Mouse (Mus musculus): ENCODE data around the gene 0610030E20Rik. TPM values are rescaled to one million over a fixed set of nuclear protein-coding genes. Genes with fewer than 3 reads are reported as not detected.

0610030E20Rik gene
- polyA plus RNA-seq, 1 experiment from 2014 or later, result 18.8 TPM

GRCm38 (mm10) chr6:72362132-72363028 is 15.3 kb downstream of the 0610030E20Rik start:
- H3K4me1 ChIP-seq (replicated peaks), result peaks cover 32% of the 10 kb centered on the region
- peak; percentile 99 for ATAC-seq (ENCODE audit: low FRiP score, low read depth)
- H3K36me3 ChIP-seq, result peaks cover 23% of the 10 kb centered on the region
- peak overlapping the region; percentile 74 for H3K4me3 ChIP-seq
- peak overlapping the region; percentile 68 for H3K9ac ChIP-seq
- peak overlapping the region; percentile 92 for H3K4me2 ChIP-seq
- H3K27ac ChIP-seq (replicated peaks), result peak overlapping the region; percentile 90
- 0 out of 2 replicates have a peak, but pooled peaks cover 2% of the 10 kb centered on the region for H3K27me3 ChIP-seq
- 1% methylated on average over 42 of the region's 42 CpGs for WGBS
- no peaks in the 10 kb centered on the region for H3K9me3 ChIP-seq

- H3K27ac ChIP-seq (replicated peaks), result no peak overlapping the region
- 0 out of 2 replicates have a peak, but pooled peaks cover 2% of the 10 kb centered on the region for H3K27me3 ChIP-seq
- H3K4me1 ChIP-seq (replicated peaks), result peaks cover 28% of the 10 kb centered on the region
- no peak for ATAC-seq (ENCODE audit: low FRiP score, low read depth)
- peaks cover 15% of the 10 kb centered on the region for H3K36me3 ChIP-seq
- H3K9me3 ChIP-seq, result no peaks in the 10 kb centered on the region
- no peak overlapping the region for H3K4me3 ChIP-seq
- no peak overlapping the region for H3K9ac ChIP-seq
- no peak overlapping the region for H3K4me2 ChIP-seq
- 46% methylated on average over 7 of the region's 7 CpGs for WGBS
Observed at GRCm38 (mm10) chr6:72364009-72364408, 16.9 kb downstream of the 0610030E20Rik start.

- Histone ChIP-seq H3K9me3 (no peaks in the 10 kb centered on the region), H3K36me3 (peaks cover 6% of the 10 kb centered on the region; the same call in 1 of the 2 replicates), H3K9ac (no peak overlapping the region), H3K27ac (replicated peaks) (no peak overlapping the region), H3K4me2 (no peak overlapping the region), H3K4me3 (no peak overlapping the region), H3K4me1 (replicated peaks) (peaks cover 25% of the 10 kb centered on the region), H3K27me3 (0 out of 2 replicates have a peak, but pooled peaks cover 2% of the 10 kb centered on the region)
- ATAC-seq (ENCODE audit: low FRiP score, low read depth), result no peak
- WGBS, result 74% methylated on average over 6 of the region's 6 CpGs
Observed at GRCm38 (mm10) chr6:72364985-72365384, 17.9 kb downstream of the 0610030E20Rik start.

- Histone ChIP-seq H3K27ac (replicated peaks) (no peak overlapping the region), H3K9me3 (no peaks in the 10 kb centered on the region), H3K9ac (no peak overlapping the region), H3K36me3 (no peaks in the 10 kb centered on the region), H3K4me2 (no peak overlapping the region), H3K27me3 (0 out of 2 replicates have a peak, but pooled peaks cover 2% of the 10 kb centered on the region), H3K4me1 (replicated peaks) (peaks cover 13% of the 10 kb centered on the region), H3K4me3 (no peak overlapping the region)
- ATAC-seq (ENCODE audit: low FRiP score, low read depth), result no peak
- WGBS, result 66% methylated on average over 3 of the region's 3 CpGs
Observed at GRCm38 (mm10) chr6:72366304-72366703, 19.2 kb downstream of the 0610030E20Rik start.

GRCm38 (mm10) chr6:72366844-72367443 is 19.8 kb downstream of the 0610030E20Rik start, which contains the start of gene Rnf181:
Gene Rnf181, minus strand, starts transcription at chr6:72366956.
- H3K27ac ChIP-seq (replicated peaks), result no peak within 1 kb of the TSS
- no peaks in the 10 kb centered on the region for H3K36me3 ChIP-seq
- no peak within 1 kb of the TSS for H3K4me3 ChIP-seq
- H3K27me3 ChIP-seq, result 0 out of 2 replicates have a peak, but pooled peaks cover 2% of the 10 kb centered on the region
- WGBS, result 74% methylated on average over 4 of the region's 4 CpGs
- no peaks in the 10 kb centered on the region for H3K9me3 ChIP-seq
- H3K4me2 ChIP-seq, result no peak within 1 kb of the TSS
- no peak within 1 kb of the TSS for H3K9ac ChIP-seq
- ATAC-seq (ENCODE audit: low FRiP score, low read depth), result no peak
- H3K4me1 ChIP-seq (replicated peaks), result peaks cover 7% of the 10 kb centered on the region

GRCm38 (mm10) chr6:72367460-72367974 is 20.4 kb downstream of the 0610030E20Rik start:
- H3K4me1 ChIP-seq (replicated peaks), result peaks cover 7% of the 10 kb centered on the region
- H3K9me3 ChIP-seq, result no peaks in the 10 kb centered on the region
- no peak for ATAC-seq (ENCODE audit: low FRiP score, low read depth)
- no peak overlapping the region for H3K4me3 ChIP-seq
- H3K27me3 ChIP-seq, result 0 out of 2 replicates have a peak, but pooled peaks cover 2% of the 10 kb centered on the region
- 77% methylated on average over 4 of the region's 4 CpGs for WGBS
- H3K9ac ChIP-seq, result no peak overlapping the region
- H3K4me2 ChIP-seq, result no peak overlapping the region
- no peak overlapping the region for H3K27ac ChIP-seq (replicated peaks)
- no peaks in the 10 kb centered on the region for H3K36me3 ChIP-seq

- Histone ChIP-seq H3K4me1 (replicated peaks) (no peaks in the 10 kb centered on the region), H3K36me3 (no peaks in the 10 kb centered on the region), H3K4me3 (no peak overlapping the region), H3K27ac (replicated peaks) (no peak overlapping the region), H3K9ac (no peak overlapping the region), H3K27me3 (no peaks in the 10 kb centered on the region), H3K4me2 (no peak overlapping the region), H3K9me3 (no peaks in the 10 kb centered on the region)
- ATAC-seq (ENCODE audit: low FRiP score, low read depth), result no peak
- 78% methylated on average over 4 of the region's 4 CpGs for WGBS
Observed at GRCm38 (mm10) chr6:72369557-72369956, 22.4 kb downstream of the 0610030E20Rik start.

GRCm38 (mm10) chr6:72370091-72370490 is 23.0 kb downstream of the 0610030E20Rik start:
- 90% methylated on average over 12 of the region's 12 CpGs for WGBS
- Histone ChIP-seq H3K36me3 (no peaks in the 10 kb centered on the region), H3K9me3 (no peaks in the 10 kb centered on the region), H3K4me2 (no peak overlapping the region), H3K27me3 (no peaks in the 10 kb centered on the region), H3K9ac (no peak overlapping the region), H3K27ac (replicated peaks) (no peak overlapping the region), H3K4me1 (replicated peaks) (no peaks in the 10 kb centered on the region), H3K4me3 (no peak overlapping the region)
- ATAC-seq (ENCODE audit: low FRiP score, low read depth), result no peak

GRCm38 (mm10) chr6:72371147-72371546 is 24.0 kb downstream of the 0610030E20Rik start:
- 47% methylated on average over 5 of the region's 5 CpGs for WGBS
- no peak overlapping the region for H3K27ac ChIP-seq (replicated peaks)
- no peak overlapping the region for H3K4me2 ChIP-seq
- H3K27me3 ChIP-seq, result no peaks in the 10 kb centered on the region
- no peak for ATAC-seq (ENCODE audit: low FRiP score, low read depth)
- no peaks in the 10 kb centered on the region for H3K4me1 ChIP-seq (replicated peaks)
- H3K4me3 ChIP-seq, result no peak overlapping the region
- no peaks in the 10 kb centered on the region for H3K36me3 ChIP-seq
- H3K9ac ChIP-seq, result no peak overlapping the region
- no peaks in the 10 kb centered on the region for H3K9me3 ChIP-seq

GRCm38 (mm10) chr6:72371571-72371970 is 24.5 kb downstream of the 0610030E20Rik start:
- 28% methylated on average over 1 of the region's 1 CpGs for WGBS
- H3K9ac ChIP-seq, result no peak overlapping the region
- H3K27ac ChIP-seq (replicated peaks), result no peak overlapping the region
- H3K4me3 ChIP-seq, result no peak overlapping the region
- H3K36me3 ChIP-seq, result no peaks in the 10 kb centered on the region
- no peaks in the 10 kb centered on the region for H3K27me3 ChIP-seq
- no peaks in the 10 kb centered on the region for H3K4me1 ChIP-seq (replicated peaks)
- H3K4me2 ChIP-seq, result no peak overlapping the region
- no peaks in the 10 kb centered on the region for H3K9me3 ChIP-seq
- no peak for ATAC-seq (ENCODE audit: low FRiP score, low read depth)

- Histone ChIP-seq H3K4me2 (no peak overlapping the region), H3K9ac (no peak overlapping the region), H3K9me3 (no peaks in the 10 kb centered on the region), H3K4me1 (replicated peaks) (no peaks in the 10 kb centered on the region), H3K27me3 (no peaks in the 10 kb centered on the region), H3K4me3 (no peak overlapping the region), H3K36me3 (no peaks in the 10 kb centered on the region), H3K27ac (replicated peaks) (no peak overlapping the region)
- no peak for ATAC-seq (ENCODE audit: low FRiP score, low read depth)
- WGBS, result 80% methylated on average over 4 of the region's 4 CpGs
Observed at GRCm38 (mm10) chr6:72373184-72373583, 26.1 kb downstream of the 0610030E20Rik start.

GRCm38 (mm10) chr6:72374206-72374605 is 27.1 kb downstream of the 0610030E20Rik start:
- Histone ChIP-seq H3K9ac (no peak overlapping the region), H3K4me2 (no peak overlapping the region), H3K36me3 (no peaks in the 10 kb centered on the region), H3K9me3 (no peaks in the 10 kb centered on the region), H3K4me3 (no peak overlapping the region), H3K27ac (replicated peaks) (no peak overlapping the region), H3K4me1 (replicated peaks) (no peaks in the 10 kb centered on the region), H3K27me3 (peaks cover 9% of the 10 kb centered on the region; the same call in 1 of the 2 replicates)
- WGBS, result 81% methylated on average over 7 of the region's 7 CpGs
- ATAC-seq (ENCODE audit: low FRiP score, low read depth), result no peak
